Mouse (Mus musculus) ES-Bruce4 (cell line): ENCODE data around the gene Ier2.
A peak's percentile ranks its signal among the peaks of the same experiment; 100 is the strongest.

ENCODE experiments used
- CTCF ChIP-seq: IDR thresholded peaks from one replicate; pipeline ENCODE4 v1.8.1; 2011; ENCODE audit warnings: low read depth, low read length
- EP300 ChIP-seq: IDR thresholded peaks from 2 replicates; pipeline ENCODE4 v1.6.1; 2011; ENCODE audit warnings: low read depth, low read length; ENCODE audit not compliant: insufficient read depth
- POLR2A ChIP-seq: IDR thresholded peaks from one replicate; pipeline ENCODE4 v1.8.1; 2011; ENCODE audit warnings: low read length; ENCODE audit not compliant: insufficient read depth

DNA sequence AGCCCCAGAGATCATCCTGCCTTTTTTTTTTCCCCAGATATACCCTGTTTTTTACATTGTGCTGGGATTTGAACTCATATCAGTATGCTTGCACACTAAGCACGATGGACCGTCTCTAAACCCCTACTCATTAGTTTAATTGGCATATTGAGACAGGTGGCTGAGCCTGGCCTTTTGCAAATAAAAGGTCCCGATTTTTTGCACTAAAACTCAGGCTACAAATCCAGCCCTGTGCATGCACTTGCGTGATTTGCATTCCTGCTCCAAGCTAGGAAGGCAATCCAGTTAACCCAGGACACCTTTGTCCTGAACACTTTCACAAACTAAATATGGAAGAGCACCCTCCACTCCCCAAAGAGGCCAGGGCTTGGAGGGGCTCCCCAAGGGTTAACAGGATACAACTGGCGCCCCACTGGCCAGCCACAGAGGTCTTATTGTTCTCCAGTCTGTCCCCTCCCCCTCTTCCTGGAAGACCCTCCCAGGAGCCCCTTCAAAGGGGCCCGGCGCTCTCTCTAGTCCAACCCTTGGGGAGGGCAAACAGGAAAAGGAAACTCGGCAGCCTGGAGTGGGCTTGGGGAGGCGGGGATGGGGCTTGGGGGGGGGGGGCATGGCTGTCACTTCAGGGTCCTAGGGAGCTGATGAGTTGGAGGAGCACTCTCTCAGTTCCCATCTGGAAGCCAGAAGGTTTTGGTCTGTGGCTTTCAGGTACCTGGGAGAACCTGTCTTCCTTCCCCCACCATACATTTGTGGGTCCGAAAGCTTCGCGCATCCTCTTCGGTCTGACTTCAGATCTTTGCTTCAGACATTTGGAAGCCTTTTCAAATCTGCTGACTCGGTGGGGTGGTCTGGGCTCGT lies 7.1 kb downstream of the Ier2 start:
- TF ChIP-seq POLR2A, result no peak
- no peak for TF ChIP-seq CTCF
- peak; percentile 84 for TF ChIP-seq EP300
